Mouse (Mus musculus) testis, adult 2 months (tissue): ENCODE data around the gene Rnf25. TPM values are rescaled to one million over a fixed set of nuclear protein-coding genes. Genes with fewer than 3 reads are reported as not detected.

Experiments
- H3K27ac ChIP-seq: fragments of 200-500 bp; 2 replicates; pipeline ENCODE4 v1.5.1; 2012; ENCODE audit warnings: low read depth, low read length; ENCODE audit not compliant: control insufficient read depth, insufficient read depth
- H3K27me3 ChIP-seq: fragments of 200-500 bp; 2 replicates; pipeline ENCODE4 v1.6.1; 2012; ENCODE audit warnings: mild to moderate bottlenecking, low read length, moderate library complexity; ENCODE audit not compliant: control insufficient read depth, insufficient read depth
- H3K36me3 ChIP-seq: fragments of 200-500 bp; 2 replicates; pipeline ENCODE4 v1.6.1; 2012; ENCODE audit warnings: mild to moderate bottlenecking, low read length; ENCODE audit not compliant: control insufficient read depth, insufficient read depth
- H3K4me1 ChIP-seq: fragments of 200-500 bp; 2 replicates; pipeline ENCODE4 v1.6.1; 2012; ENCODE audit warnings: low read length; ENCODE audit not compliant: control insufficient read depth, insufficient read depth
- H3K4me3 ChIP-seq: fragments of 200-500 bp; 2 replicates; pipeline ENCODE4 v1.5.1; 2012; ENCODE audit warnings: low read depth, mild to moderate bottlenecking, low read length, moderate library complexity, mixed read lengths; ENCODE audit not compliant: control insufficient read depth
- CTCF ChIP-seq: fragments of 200-500 bp; IDR thresholded peaks from 2 replicates; pipeline ENCODE4 v1.5.1; 2012; ENCODE audit warnings: low read depth, mild to moderate bottlenecking, inconsistent platforms, low read length, moderate library complexity; ENCODE audit not compliant: control insufficient read depth, insufficient read depth, insufficient replicate concordance
- POLR2A ChIP-seq: fragments of 200-500 bp; IDR thresholded peaks from 2 replicates; pipeline ENCODE4 v1.6.1; 2012; ENCODE audit warnings: low read depth, mild to moderate bottlenecking, inconsistent platforms, low read length, moderate library complexity; ENCODE audit not compliant: control insufficient read depth
- polyA plus RNA-seq: library from polyadenylated mRNA; depleted of rRNA; stranded (reverse); fragments of >200 nt; gene quantifications from 2 replicates; pipeline ENCODE4 v1.2.3, GENCODE M21; 2012; rRNA removed

The Rnf25 gene
- polyA plus RNA-seq, 1 experiment: 194 TPM

DNA sequence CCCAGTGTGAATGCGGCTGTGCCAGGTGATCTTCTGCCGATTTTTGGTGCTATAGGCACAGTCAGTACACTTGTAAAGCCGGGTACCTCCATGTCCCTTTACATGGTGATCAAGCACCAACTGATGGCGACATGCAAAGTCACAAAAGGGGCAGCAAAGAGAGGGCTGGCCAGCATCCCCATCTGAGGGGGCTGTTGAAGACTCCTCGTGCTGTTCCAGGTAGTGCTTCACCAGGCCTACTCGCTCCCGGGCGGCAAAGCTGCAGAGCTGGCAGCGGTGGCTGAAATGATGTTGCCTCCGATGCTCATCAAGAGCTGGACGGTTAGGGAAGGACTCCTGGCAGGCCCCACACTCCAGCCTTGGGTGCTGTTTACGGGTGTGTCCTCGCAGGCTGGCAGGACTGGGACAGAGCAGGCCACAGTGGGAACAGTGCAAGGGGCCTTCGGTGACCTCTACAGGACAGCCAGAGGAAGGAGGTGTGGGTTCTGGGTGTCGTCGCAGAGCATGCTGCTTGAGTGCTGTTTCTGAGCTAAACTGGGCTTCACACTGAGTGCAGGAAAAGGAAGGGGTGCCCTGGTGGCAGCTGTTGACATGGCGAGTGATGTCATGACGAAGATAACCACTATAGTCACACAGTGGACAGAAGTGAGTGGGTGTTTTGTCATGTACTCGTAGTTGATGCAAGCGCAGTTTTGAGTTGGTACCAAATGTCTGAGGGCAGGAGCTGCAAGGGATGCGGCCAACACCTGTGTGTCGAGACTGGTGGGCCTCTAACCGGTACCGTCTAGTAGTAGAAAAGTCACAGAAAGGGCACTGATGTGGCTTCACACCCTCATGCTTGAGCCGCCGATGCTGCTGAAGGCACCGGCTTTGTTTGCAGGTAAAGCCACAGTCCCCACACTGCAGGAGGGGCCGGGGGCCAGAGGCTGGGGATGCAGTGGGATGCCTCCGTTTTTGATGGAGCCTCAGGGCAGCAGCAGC, 31.2 kb downstream of the Rnf25 start:
- no peaks in the 10 kb centered on the region for H3K27me3 ChIP-seq
- H3K27ac ChIP-seq: no peak overlapping the region
- peak; percentile 23; the same call in 1 of the 2 replicates for TF ChIP-seq POLR2A
- no peak for TF ChIP-seq CTCF
- H3K36me3 ChIP-seq: peaks cover 6% of the 10 kb centered on the region
- no peaks in the 10 kb centered on the region for H3K4me1 ChIP-seq
- no peak overlapping the region for H3K4me3 ChIP-seq

DNA sequence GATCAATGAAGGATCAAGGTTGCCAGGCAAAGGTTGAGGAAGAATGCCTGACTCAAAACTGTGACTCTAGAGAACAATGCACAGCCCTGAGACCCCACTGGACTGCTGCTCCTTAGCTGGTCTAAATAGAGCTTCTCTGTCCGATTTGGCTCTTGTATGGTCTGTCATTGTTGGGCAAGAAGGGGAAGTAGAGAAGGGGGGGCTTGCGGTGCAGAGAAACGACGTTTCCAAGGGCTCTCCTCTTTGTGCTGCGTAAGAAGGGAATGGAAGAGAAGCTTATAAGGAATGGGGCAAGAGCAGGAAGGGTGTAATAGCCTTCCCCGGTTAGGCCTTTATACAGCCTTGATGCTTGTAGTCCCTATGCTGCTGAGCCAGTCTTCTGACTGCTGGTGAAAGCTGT, 35.4 kb downstream of the Rnf25 start:
- Histone ChIP-seq H3K27me3 (no peaks in the 10 kb centered on the region), H3K4me3 (no peak overlapping the region), H3K27ac (no peak overlapping the region), H3K36me3 (peaks cover 3% of the 10 kb centered on the region), H3K4me1 (no peaks in the 10 kb centered on the region)
- TF ChIP-seq CTCF: no peak
- TF ChIP-seq POLR2A: no peak

DNA sequence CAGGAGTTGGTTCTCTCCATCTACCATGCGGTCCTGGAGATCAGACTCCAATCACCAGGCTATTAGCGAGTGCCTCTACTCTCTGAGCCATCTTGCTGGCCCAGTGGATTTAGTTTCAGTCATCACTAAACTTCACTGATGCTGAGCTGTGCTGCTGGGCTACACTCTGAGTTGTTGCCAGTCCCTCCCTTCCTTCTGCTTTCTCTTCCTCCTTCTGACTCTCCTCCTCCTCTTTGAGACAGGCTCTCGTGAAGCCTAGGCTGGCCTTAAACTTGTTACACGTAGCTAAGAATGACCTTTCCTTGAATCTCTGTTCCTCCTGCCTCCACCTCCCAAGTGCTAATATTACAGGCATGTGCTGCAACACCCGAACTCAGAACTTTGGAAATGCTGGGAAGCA, 42.1 kb downstream of the Rnf25 start:
- no peaks in the 10 kb centered on the region for H3K27me3 ChIP-seq
- no peaks in the 10 kb centered on the region for H3K36me3 ChIP-seq
- TF ChIP-seq CTCF: no peak
- no peak for TF ChIP-seq POLR2A
- no peak overlapping the region for H3K27ac ChIP-seq
- no peaks in the 10 kb centered on the region for H3K4me1 ChIP-seq
- H3K4me3 ChIP-seq: no peak overlapping the region

DNA sequence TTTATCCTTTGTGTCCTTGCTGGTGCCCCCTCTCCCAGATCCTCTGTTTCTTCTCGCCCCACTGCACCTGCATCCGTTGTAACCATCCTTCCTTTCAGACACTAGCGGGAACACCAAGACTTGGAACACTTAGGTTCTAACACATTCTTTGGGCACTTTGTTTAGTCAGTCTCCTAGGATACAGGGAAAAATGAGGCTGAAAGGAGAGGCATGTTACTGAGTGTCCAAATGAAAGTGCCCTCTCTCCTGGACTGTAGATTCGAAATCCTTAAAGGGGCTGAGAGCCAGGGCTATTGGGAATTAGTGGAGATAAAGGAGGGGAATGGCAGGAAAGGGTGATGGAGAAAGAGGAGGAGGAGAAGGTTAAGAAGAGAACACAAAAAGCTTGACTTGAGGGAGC, 57.0 kb downstream of the Rnf25 start, which contains the start of gene Usp37:
Gene Usp37, minus strand, starts transcription at position 101 of the 400 bp plus-strand sequence.
- Histone ChIP-seq H3K27me3 (no peaks in the 10 kb centered on the region), H3K4me3 (peak within 1 kb of the TSS; percentile 89), H3K36me3 (no peaks in the 10 kb centered on the region; the same call in 1 of the 2 replicates), H3K4me1 (peaks cover 4% of the 10 kb centered on the region), H3K27ac (peak within 1 kb of the TSS; percentile 65)
- TF ChIP-seq POLR2A (no peak), CTCF (no peak)

Other genes starting within 250 kb of the Rnf25 start
- gene Catip, start 239.3 kb downstream of the Rnf25 start, polyA plus RNA-seq: 22.0 and 25.9 TPM in 2 replicates
- 3.0 and 3.1 TPM in 2 replicates for gene Slc11a1, start 226.2 kb downstream of the Rnf25 start, polyA plus RNA-seq
- gene Ctdsp1, start 209.9 kb downstream of the Rnf25 start, polyA plus RNA-seq: 12.1 and 13.6 TPM in 2 replicates
- 0.09 and 0.22 TPM in 2 replicates for gene Vil1, start 192.0 kb downstream of the Rnf25 start, polyA plus RNA-seq
- gene Cnot9, start 95.3 kb downstream of the Rnf25 start, polyA plus RNA-seq: 22.4 and 26.6 TPM in 2 replicates
- 69.7 and 84.0 TPM in 2 replicates for gene Plcd4, start 58.5 kb downstream of the Rnf25 start, polyA plus RNA-seq
- 23.7 and 23.8 TPM in 2 replicates for gene Usp37, start 57.1 kb downstream of the Rnf25 start, polyA plus RNA-seq
- gene Zfp142, start 13.2 kb downstream of the Rnf25 start, polyA plus RNA-seq: 7.5 and 7.9 TPM in 2 replicates
- gene Bcs1l, start 13.1 kb downstream of the Rnf25 start, polyA plus RNA-seq: 4.5 and 5.2 TPM in 2 replicates
- 177 and 209 TPM in 2 replicates for gene Stk36, start within 50 bp of the Rnf25 start, polyA plus RNA-seq
- gene Ttll4, start 60.3 kb upstream of the Rnf25 start, polyA plus RNA-seq: 67.6 and 77.9 TPM in 2 replicates
- gene Cyp27a1, start 112.2 kb upstream of the Rnf25 start, polyA plus RNA-seq: 6.3 and 9.0 TPM in 2 replicates
- gene Prkag3, start 147.8 kb upstream of the Rnf25 start, polyA plus RNA-seq: 0.44 and 0.53 TPM in 2 replicates
- gene Wnt6, start 170.5 kb upstream of the Rnf25 start, polyA plus RNA-seq: 11.2 and 13.4 TPM in 2 replicates
- 0.16 and 0.23 TPM in 2 replicates for gene Wnt10a, start 190.1 kb upstream of the Rnf25 start, polyA plus RNA-seq